Mouse (Mus musculus) MEL (cell line): ENCODE results near the gene Gm21885. TPM values are rescaled to one million over a fixed set of nuclear protein-coding genes. Genes with fewer than 3 reads are reported as not detected.

Experiments used
- DNase-seq: peaks from one replicate; pipeline ENCODE4 v3.0.0; 2011; ENCODE audit warnings: low read depth, low spot score
- H3K27ac ChIP-seq: 2 replicates; pipeline ENCODE4 v1.5.1; 2012; ENCODE audit warnings: low read depth, mild to moderate bottlenecking, control low read depth, low read length, moderate library complexity; ENCODE audit not compliant: control insufficient read depth
- H3K27me3 ChIP-seq, 2 experiments: fragments of 150-350 bp in 1 of 2; sonication (generic) in 1 of 2; 2 replicates each; pipeline ENCODE4 v1.6.1; 2012; ENCODE audit warnings: low read length in 2 of 2, mild to moderate bottlenecking in 2 of 2, improper control_type of control experiment in 1 of 2, moderate library complexity in 1 of 2; ENCODE audit not compliant: insufficient read depth in 2 of 2, control insufficient read depth in 1 of 2
- H3K36me3 ChIP-seq, 2 experiments: 2 replicates each; pipeline ENCODE4 v1.6.1; 2012 to 2014; ENCODE audit warnings: low read length in 2 of 2, improper control_type of control experiment in 1 of 2, inconsistent platforms in 1 of 2, mild to moderate bottlenecking in 1 of 2; ENCODE audit not compliant: insufficient read depth in 2 of 2, control insufficient read depth in 1 of 2
- H3K4me1 ChIP-seq, 2 experiments: fragments of 150-350 bp in 1 of 2; sonication (generic) in 1 of 2; 2 replicates each; pipeline ENCODE4 v1.6.1; 2012; ENCODE audit warnings: low read length in 2 of 2, improper control_type of control experiment in 1 of 2, mild to moderate bottlenecking in 1 of 2; ENCODE audit not compliant: insufficient read depth in 2 of 2, control insufficient read depth in 1 of 2
- H3K4me3 ChIP-seq, 2 experiments: fragments of 150-350 bp in 1 of 2; sonication (generic) in 1 of 2; 2 replicates each; pipeline ENCODE4 v1.5.1; 2012; ENCODE audit warnings: low read depth in 2 of 2, low read length in 2 of 2, mild to moderate bottlenecking in 2 of 2, moderate library complexity in 2 of 2, control low read depth in 1 of 2, improper control_type of control experiment in 1 of 2; ENCODE audit not compliant: control insufficient read depth in 1 of 2, insufficient read depth in 1 of 2
- H3K79me2 ChIP-seq: 2 replicates; pipeline ENCODE4 v1.6.1; 2012; ENCODE audit warnings: mild to moderate bottlenecking, low read length, moderate library complexity; ENCODE audit not compliant: control insufficient read depth, poor library complexity, insufficient read depth
- H3K9ac ChIP-seq: 2 replicates; pipeline ENCODE4 v1.6.1; 2012; ENCODE audit warnings: low read depth, mild to moderate bottlenecking, control low read depth, low read length, moderate library complexity; ENCODE audit not compliant: control insufficient read depth, poor library complexity, severe bottlenecking
- H3K9me3 ChIP-seq: fragments of 150-350 bp; sonication (generic); replicated peaks from 2 replicates; pipeline ENCODE4 v1.6.1; 2012; ENCODE audit warnings: mild to moderate bottlenecking, low read length, improper control_type of control experiment, moderate library complexity; ENCODE audit not compliant: insufficient read depth
- BHLHE40 ChIP-seq: IDR thresholded peaks from 2 replicates; pipeline ENCODE4 v1.6.1; 2012; ENCODE audit warnings: low read depth, mild to moderate bottlenecking, inconsistent platforms, low read length, improper control_type of control experiment, borderline replicate concordance
- CHD1 ChIP-seq: IDR thresholded peaks from 2 replicates; pipeline ENCODE4 v1.6.1; 2012; ENCODE audit warnings: low read depth, mild to moderate bottlenecking, inconsistent platforms, low read length, improper control_type of control experiment
- E2F4 ChIP-seq: IDR thresholded peaks from 2 replicates; pipeline ENCODE4 v1.6.1; 2011; ENCODE audit warnings: low read depth, low read length, improper control_type of control experiment, borderline replicate concordance
- GABPA ChIP-seq: IDR thresholded peaks from 2 replicates; pipeline ENCODE4 v1.6.1; 2012; ENCODE audit warnings: low read depth, mild to moderate bottlenecking, inconsistent platforms, low read length, improper control_type of control experiment, moderate library complexity
- JUND ChIP-seq: IDR thresholded peaks from 2 replicates; pipeline ENCODE4 v1.6.1; 2011; ENCODE audit warnings: low read depth, mild to moderate bottlenecking, improper control_type of control experiment, low read length
- KAT2A ChIP-seq: conservative IDR thresholded peaks from 2 replicates; pipeline ENCODE4 v1.6.1; 2012; ENCODE audit warnings: low read depth, low read length, improper control_type of control experiment, inconsistent platforms
- MAFK ChIP-seq: IDR thresholded peaks from 2 replicates; pipeline ENCODE4 v1.6.1; 2011; ENCODE audit warnings: low read depth, mild to moderate bottlenecking, low read length, improper control_type of control experiment, borderline replicate concordance
- MAX ChIP-seq: IDR thresholded peaks from 2 replicates; pipeline ENCODE4 v1.6.1; 2011; ENCODE audit warnings: low read length, improper control_type of control experiment
- MAZ ChIP-seq: IDR thresholded peaks from 2 replicates; pipeline ENCODE4 v1.6.1; 2012; ENCODE audit warnings: low read depth, mild to moderate bottlenecking, inconsistent platforms, low read length, improper control_type of control experiment
- MYB ChIP-seq: IDR thresholded peaks from 2 replicates; pipeline ENCODE4 v1.6.1; 2011; ENCODE audit warnings: mild to moderate bottlenecking, low read depth, low read length, improper control_type of control experiment
- MYC ChIP-seq: IDR thresholded peaks from 2 replicates; pipeline ENCODE4 v1.6.1; 2011; ENCODE audit warnings: low read depth, mild to moderate bottlenecking, low read length, improper control_type of control experiment, moderate library complexity
- NELFE ChIP-seq: IDR thresholded peaks from 2 replicates; pipeline ENCODE4 v1.6.1; 2011; ENCODE audit warnings: low read depth, low read length, improper control_type of control experiment
- POLR2A ChIP-seq, 2 experiments: IDR thresholded peaks; 2 replicates each; pipeline ENCODE4 v1.6.1; 2011 to 2012; ENCODE audit warnings: low read length in 2 of 2, mild to moderate bottlenecking in 2 of 2, control low read depth in 1 of 2, improper control_type of control experiment in 1 of 2, low read depth in 1 of 2, moderate library complexity in 1 of 2; ENCODE audit not compliant: control insufficient read depth in 1 of 2, insufficient read depth in 1 of 2, poor library complexity in 1 of 2
- POLR2AphosphoS2 ChIP-seq: IDR thresholded peaks from 2 replicates; pipeline ENCODE4 v1.6.1; 2011; ENCODE audit warnings: low read length, improper control_type of control experiment
- POLR2AphosphoS5 ChIP-seq: IDR thresholded peaks from 2 replicates; pipeline ENCODE4 v1.6.1; 2012; ENCODE audit warnings: low read depth, borderline replicate concordance, mild to moderate bottlenecking, inconsistent platforms, low read length, moderate library complexity, mixed read lengths
- RCOR1 ChIP-seq: IDR thresholded peaks from 2 replicates; pipeline ENCODE4 v1.6.1; 2012; ENCODE audit warnings: low read depth, mild to moderate bottlenecking, inconsistent platforms, low read length, improper control_type of control experiment
- SIN3A ChIP-seq: IDR thresholded peaks from 2 replicates; pipeline ENCODE4 v1.6.1; 2012; ENCODE audit warnings: low read length, improper control_type of control experiment, inconsistent platforms
- SMC3 ChIP-seq: IDR thresholded peaks from 2 replicates; pipeline ENCODE4 v1.6.1; 2011; ENCODE audit warnings: low read depth, low read length, improper control_type of control experiment
- TBP ChIP-seq: IDR thresholded peaks from 2 replicates; pipeline ENCODE4 v1.8.0; 2011; ENCODE audit warnings: low read depth, low read length, improper control_type of control experiment
- UBTF ChIP-seq: IDR thresholded peaks from 2 replicates; pipeline ENCODE4 v1.6.1; 2012; ENCODE audit warnings: low read depth, mild to moderate bottlenecking, inconsistent platforms, low read length, improper control_type of control experiment, moderate library complexity, borderline replicate concordance; ENCODE audit not compliant: insufficient read depth
- USF1 ChIP-seq: IDR thresholded peaks from 2 replicates; pipeline ENCODE4 v1.6.1; 2014; ENCODE audit warnings: low read depth, mild to moderate bottlenecking, inconsistent platforms, low read length, improper control_type of control experiment, moderate library complexity
- USF2 ChIP-seq, 2 experiments: IDR thresholded peaks; 2 replicates each; pipeline ENCODE4 v1.6.1; 2011 to 2012; ENCODE audit warnings: improper control_type of control experiment in 2 of 2, low read length in 2 of 2, borderline replicate concordance in 1 of 2, inconsistent platforms in 1 of 2, low read depth in 1 of 2, mild to moderate bottlenecking in 1 of 2; ENCODE audit not compliant: insufficient read depth in 1 of 2
- ZMIZ1 ChIP-seq: IDR thresholded peaks from 2 replicates; pipeline ENCODE4 v1.6.1; 2012; ENCODE audit warnings: low read depth, mild to moderate bottlenecking, inconsistent platforms, low read length, improper control_type of control experiment, moderate library complexity
- polyA plus RNA-seq, 2 experiments: library from polyadenylated mRNA; stranded (reverse) in 1 of 2; unstranded in 1 of 2; fragments of >175 nt in 1 of 2; fragments of >200 nt in 1 of 2; gene quantifications; 2 replicates each; pipeline versions ENCODE4 v1.2.1 to v1.2.4; 2012; ENCODE audit warnings: low replicate concordance in 2 of 2, low read depth in 1 of 2; ENCODE audit not compliant: insufficient read length in 2 of 2, insufficient read depth in 1 of 2, missing spikeins in 1 of 2
- total RNA-seq: library from RNA; depleted of rRNA; stranded (reverse); fragments of 300-350 nt; gene quantifications from 2 replicates; pipeline ENCODE4 v1.2.3, GENCODE M21; 2012

Gm21885 gene
- total and polyA plus RNA-seq, 3 experiments: 0.74 TPM; not detected in 2

GRCm38 (mm10) chr11:94283536-94284099, 1.9 kb downstream of the Gm21885 start:
- Histone ChIP-seq H3K27me3 (no peaks in the 10 kb centered on the region), H3K79me2 (no peaks in the 10 kb centered on the region), H3K4me3 (no peak overlapping the region), H3K9ac (no peak overlapping the region), H3K9me3 (no peaks in the 10 kb centered on the region), H3K4me1 (no peaks in the 10 kb centered on the region), H3K27ac (no peak overlapping the region), H3K36me3 (peaks cover 0 to 15% of the 10 kb centered on the region in 2 experiments; a peak in 2 of 4 replicates)
- no peak for DNase-seq
- TF ChIP-seq POLR2A (IDR thresholded peaks at IDR 0.05; ENCODE audit: control insufficient read depth in 1 of 2, insufficient read depth in 1 of 2, low read depth in 1 of 2, low read length in 2 of 2, poor library complexity in 1 of 2) (peak in 1 of 2 experiments; percentile 17; a peak in 1 of 4 replicates), POLR2AphosphoS2 (peak; percentile 49; the same call in 1 of the 2 replicates), GABPA (no peak), UBTF (no peak), MAFK (no peak), NELFE (no peak), SMC3 (no peak)

GRCm38 (mm10) chr11:94285886-94286574, 4.4 kb downstream of the Gm21885 start:
- H3K27ac ChIP-seq: no peak overlapping the region
- H3K4me3 ChIP-seq: no peak overlapping the region
- no peak for TF ChIP-seq KAT2A
- TF ChIP-seq E2F4: no peak
- no peak for TF ChIP-seq NELFE
- no peak for TF ChIP-seq UBTF
- TF ChIP-seq SIN3A: no peak
- TF ChIP-seq USF1: no peak
- no peak for TF ChIP-seq MAX
- no peak for TF ChIP-seq CHD1
- no peak for TF ChIP-seq USF2 (IDR thresholded peaks at IDR 0.05; ENCODE audit: borderline replicate concordance in 1 of 2, insufficient read depth in 1 of 2, low read depth in 1 of 2, low read length in 2 of 2)
- TF ChIP-seq POLR2AphosphoS2: no peak
- no peak for TF ChIP-seq RCOR1
- no peak for TF ChIP-seq ZMIZ1
- no peak for TF ChIP-seq BHLHE40
- no peak for TF ChIP-seq MYB
- TF ChIP-seq POLR2AphosphoS5: no peak
- no peak for TF ChIP-seq TBP
- TF ChIP-seq POLR2A (IDR thresholded peaks at IDR 0.05; ENCODE audit: control insufficient read depth in 1 of 2, insufficient read depth in 1 of 2, low read depth in 1 of 2, low read length in 2 of 2, poor library complexity in 1 of 2): no peak
- TF ChIP-seq MAZ: no peak
- no peak for TF ChIP-seq MYC
- TF ChIP-seq JUND: no peak
- H3K27me3 ChIP-seq: no peaks in the 10 kb centered on the region
- H3K36me3 ChIP-seq: peaks cover 0 to 36% of the 10 kb centered on the region in 2 experiments; a peak in 3 of 4 replicates
- no peak overlapping the region for H3K9ac ChIP-seq
- no peaks in the 10 kb centered on the region for H3K9me3 ChIP-seq
- H3K4me1 ChIP-seq: no peaks in the 10 kb centered on the region
- no peaks in the 10 kb centered on the region for H3K79me2 ChIP-seq
- DNase-seq: no peak
